Mouse (Mus musculus): ENCODE measurements at regions not wholly inside any gene's neighbourhood (a gene's known extent, or its start where the extent isn't known, plus 50 kb on each side); places are given as distances from the start of the nearest gene placed in this dataset.

DNA sequence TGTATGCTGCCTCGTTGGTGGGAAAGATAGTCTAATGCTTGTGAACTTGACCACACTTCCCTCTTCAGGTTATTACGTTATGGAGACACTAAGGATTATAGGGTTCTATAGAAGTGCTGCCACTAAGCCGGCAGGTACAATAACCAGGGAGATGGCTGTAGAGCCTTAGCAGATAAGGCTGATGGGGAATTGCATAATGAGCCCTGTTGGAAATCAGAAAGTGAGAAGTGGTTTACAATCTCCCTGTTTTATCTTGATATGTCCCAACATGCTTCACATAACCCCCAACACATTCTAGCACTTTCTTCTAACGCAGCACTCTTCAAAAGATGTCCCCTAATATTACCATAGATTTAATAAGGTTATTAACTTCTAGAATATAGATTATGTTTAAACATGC lies 241.2 kb downstream of the Hlx start:
- DNase-seq (ENCODE audit: low read depth): no peak
- TF ChIP-seq CTCF (IDR thresholded peaks at IDR 0.05; ENCODE audit: borderline replicate concordance, extremely low read depth, insufficient read depth, insufficient read length) (no peak), POLR2A (IDR thresholded peaks at IDR 0.05; ENCODE audit: borderline replicate concordance, extremely low read depth, insufficient read depth, insufficient read length, poor library complexity, severe bottlenecking) (no peak)

GRCm38 (mm10) chr1:184487409-184487808 lies 245.0 kb downstream of the Hlx start:
- TF ChIP-seq POLR2A (IDR thresholded peaks at IDR 0.05; ENCODE audit: borderline replicate concordance, extremely low read depth, insufficient read depth, insufficient read length, poor library complexity, severe bottlenecking): no peak
- no peak for TF ChIP-seq CTCF (IDR thresholded peaks at IDR 0.05; ENCODE audit: borderline replicate concordance, extremely low read depth, insufficient read depth, insufficient read length)
- no peak for DNase-seq (ENCODE audit: low read depth)

GRCm38 (mm10) chr1:184484801-184485200 lies 247.6 kb downstream of the Hlx start:
- TF ChIP-seq CTCF (IDR thresholded peaks at IDR 0.05; ENCODE audit: borderline replicate concordance, extremely low read depth, insufficient read depth, insufficient read length): no peak
- TF ChIP-seq POLR2A (IDR thresholded peaks at IDR 0.05; ENCODE audit: borderline replicate concordance, extremely low read depth, insufficient read depth, insufficient read length, poor library complexity, severe bottlenecking): no peak
- DNase-seq (ENCODE audit: low read depth): no peak

GRCm38 (mm10) chr1:184483371-184483770 lies 249.0 kb downstream of the Hlx start:
- DNase-seq (ENCODE audit: low read depth): no peak
- TF ChIP-seq CTCF (IDR thresholded peaks at IDR 0.05; ENCODE audit: borderline replicate concordance, extremely low read depth, insufficient read depth, insufficient read length): no peak
- TF ChIP-seq POLR2A (IDR thresholded peaks at IDR 0.05; ENCODE audit: borderline replicate concordance, extremely low read depth, insufficient read depth, insufficient read length, poor library complexity, severe bottlenecking): no peak

- no peak for TF ChIP-seq CTCF (IDR thresholded peaks at IDR 0.05; ENCODE audit: borderline replicate concordance, extremely low read depth, insufficient read depth, insufficient read length)
- no peak for TF ChIP-seq POLR2A (IDR thresholded peaks at IDR 0.05; ENCODE audit: borderline replicate concordance, extremely low read depth, insufficient read depth, insufficient read length, poor library complexity, severe bottlenecking)
- no peak for DNase-seq (ENCODE audit: low read depth)
Observed at GRCm38 (mm10) chr1:184482026-184482425, 250.4 kb downstream of the Hlx start.

GRCm38 (mm10) chr1:184480571-184481220 lies 251.7 kb downstream of the Hlx start:
- DNase-seq (ENCODE audit: low read depth): no peak
- TF ChIP-seq POLR2A (IDR thresholded peaks at IDR 0.05; ENCODE audit: borderline replicate concordance, extremely low read depth, insufficient read depth, insufficient read length, poor library complexity, severe bottlenecking) (no peak), CTCF (IDR thresholded peaks at IDR 0.05; ENCODE audit: borderline replicate concordance, extremely low read depth, insufficient read depth, insufficient read length) (no peak)

DNA sequence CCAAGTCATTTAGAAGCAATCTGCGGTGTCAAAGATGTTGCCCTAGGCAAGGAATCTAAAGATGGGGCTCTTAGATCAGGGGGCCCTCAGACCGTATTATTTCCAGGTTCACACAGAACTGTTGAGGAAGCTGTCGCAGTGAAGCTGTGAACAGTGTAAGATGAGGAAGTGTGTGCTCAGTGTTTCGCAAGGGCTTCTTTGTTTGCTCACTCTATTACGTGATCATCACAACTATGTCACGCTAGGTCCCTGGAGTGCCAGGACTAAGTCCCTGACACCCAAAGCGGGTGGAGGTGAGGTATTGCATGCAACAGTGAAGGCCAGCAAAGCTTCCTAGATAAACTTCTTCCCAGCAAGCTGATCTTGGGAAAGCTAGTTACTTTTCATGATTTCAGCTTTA lies 254.4 kb downstream of the Hlx start:
- DNase-seq (ENCODE audit: low read depth): no peak
- no peak for TF ChIP-seq POLR2A (IDR thresholded peaks at IDR 0.05; ENCODE audit: borderline replicate concordance, extremely low read depth, insufficient read depth, insufficient read length, poor library complexity, severe bottlenecking)
- TF ChIP-seq CTCF (IDR thresholded peaks at IDR 0.05; ENCODE audit: borderline replicate concordance, extremely low read depth, insufficient read depth, insufficient read length): no peak

DNA sequence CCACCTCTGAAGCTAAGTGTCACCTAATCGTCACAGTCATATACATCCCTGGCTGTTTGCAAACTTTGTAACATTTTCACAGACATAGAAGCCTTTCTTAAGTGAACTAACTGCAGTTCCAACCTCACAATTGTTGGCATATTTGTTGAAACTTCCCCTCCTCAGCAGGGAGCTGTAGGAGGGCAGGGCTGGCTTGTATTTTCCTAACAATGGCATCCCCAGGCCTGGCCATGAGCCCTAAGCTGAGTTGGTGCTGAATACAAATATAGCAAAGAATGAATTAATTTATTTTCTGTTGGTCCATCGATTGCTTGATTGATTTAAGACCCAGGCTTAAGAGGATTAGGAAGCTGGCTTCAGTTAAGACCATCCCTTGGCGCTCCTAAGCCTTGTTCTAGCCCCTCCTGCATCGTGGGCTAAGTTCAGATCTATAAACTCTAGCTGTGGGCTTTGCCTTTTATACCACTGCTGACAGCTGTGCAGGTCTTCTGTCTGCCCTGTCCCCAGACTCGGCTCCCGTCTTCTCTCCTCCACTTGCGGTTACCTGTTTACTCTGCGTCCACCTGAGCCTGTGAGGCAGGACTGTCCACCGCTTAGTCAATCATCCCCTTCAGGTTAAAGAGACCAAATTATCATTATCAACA lies 269.8 kb downstream of the Hlx start:
- TF ChIP-seq CTCF (IDR thresholded peaks at IDR 0.05; ENCODE audit: borderline replicate concordance, extremely low read depth, insufficient read depth, insufficient read length) (no peak), POLR2A (IDR thresholded peaks at IDR 0.05; ENCODE audit: borderline replicate concordance, extremely low read depth, insufficient read depth, insufficient read length, poor library complexity, severe bottlenecking) (no peak)
- DNase-seq (ENCODE audit: low read depth): peak; percentile 44

DNA sequence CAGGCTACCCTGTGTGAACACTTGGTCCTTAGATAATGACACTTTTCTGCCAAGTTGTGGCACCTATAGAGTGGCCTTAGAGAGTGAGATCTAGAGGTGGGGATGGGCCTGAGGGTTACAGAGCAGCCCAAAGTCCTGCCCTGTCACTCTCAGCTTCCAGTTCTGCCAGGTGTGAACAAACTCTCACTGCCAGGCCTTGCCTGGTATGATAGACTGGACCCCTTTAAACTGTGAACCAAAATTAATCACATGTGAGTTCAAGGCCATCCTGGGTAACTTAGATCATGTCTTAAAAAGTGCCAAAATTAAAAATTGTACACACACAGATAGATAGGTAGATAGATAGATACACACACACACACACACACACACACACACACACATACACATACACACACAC lies 271.0 kb downstream of the Hlx start:
- no peak for TF ChIP-seq POLR2A (IDR thresholded peaks at IDR 0.05; ENCODE audit: borderline replicate concordance, extremely low read depth, insufficient read depth, insufficient read length, poor library complexity, severe bottlenecking)
- no peak for TF ChIP-seq CTCF (IDR thresholded peaks at IDR 0.05; ENCODE audit: borderline replicate concordance, extremely low read depth, insufficient read depth, insufficient read length)
- no peak for DNase-seq (ENCODE audit: low read depth)

GRCm38 (mm10) chr1:184456727-184457126 lies 275.7 kb downstream of the Hlx start:
- DNase-seq (ENCODE audit: low read depth): no peak
- no peak for TF ChIP-seq POLR2A (IDR thresholded peaks at IDR 0.05; ENCODE audit: borderline replicate concordance, extremely low read depth, insufficient read depth, insufficient read length, poor library complexity, severe bottlenecking)
- no peak for TF ChIP-seq CTCF (IDR thresholded peaks at IDR 0.05; ENCODE audit: borderline replicate concordance, extremely low read depth, insufficient read depth, insufficient read length)

DNA sequence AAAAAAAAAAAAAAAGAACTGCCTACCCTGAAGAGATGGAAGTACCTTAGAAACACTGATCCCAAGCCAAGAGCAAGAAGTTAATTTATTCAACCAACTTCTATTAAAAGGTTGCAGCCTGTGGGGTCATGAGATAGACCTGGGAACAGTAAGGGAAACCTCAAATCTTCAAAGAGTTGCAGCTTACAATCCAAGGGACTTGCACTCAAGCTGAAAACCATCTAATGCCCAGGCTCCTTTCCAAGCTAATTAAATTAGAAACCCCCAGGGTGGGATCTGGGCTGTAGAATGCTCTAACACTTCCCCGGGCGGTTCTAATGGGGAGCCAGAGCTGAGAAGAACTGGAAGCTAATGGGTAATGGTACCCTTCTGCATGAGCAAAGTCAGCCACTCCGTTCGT lies 278.0 kb downstream of the Hlx start:
- peak; percentile 29 for DNase-seq (ENCODE audit: low read depth)
- TF ChIP-seq CTCF (IDR thresholded peaks at IDR 0.05; ENCODE audit: borderline replicate concordance, extremely low read depth, insufficient read depth, insufficient read length) (no peak), POLR2A (IDR thresholded peaks at IDR 0.05; ENCODE audit: borderline replicate concordance, extremely low read depth, insufficient read depth, insufficient read length, poor library complexity, severe bottlenecking) (no peak)

DNA sequence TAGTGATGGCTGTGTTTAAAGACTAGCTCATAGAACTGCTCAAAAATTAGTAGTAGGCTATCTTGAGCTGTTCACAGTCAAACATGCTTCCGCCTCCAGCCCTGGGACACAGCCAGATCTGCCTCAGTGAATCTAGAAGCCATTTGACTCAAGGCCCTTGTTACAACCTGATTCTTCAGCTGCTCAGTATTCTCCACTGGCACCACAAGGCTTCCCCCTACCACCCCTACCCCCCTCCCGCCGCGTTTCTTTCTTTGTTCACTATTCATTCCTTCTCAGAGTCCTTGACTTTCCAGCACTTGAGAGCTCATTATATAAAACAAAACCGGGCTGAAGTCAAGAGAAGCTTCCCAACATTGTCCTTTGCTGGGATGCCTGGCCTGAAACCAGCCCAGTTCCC lies 278.7 kb downstream of the Hlx start:
- peak; percentile 51 for DNase-seq (ENCODE audit: low read depth)
- no peak for TF ChIP-seq POLR2A (IDR thresholded peaks at IDR 0.05; ENCODE audit: borderline replicate concordance, extremely low read depth, insufficient read depth, insufficient read length, poor library complexity, severe bottlenecking)
- TF ChIP-seq CTCF (IDR thresholded peaks at IDR 0.05; ENCODE audit: borderline replicate concordance, extremely low read depth, insufficient read depth, insufficient read length): no peak

All from brain, embryonic 14.5 days (tissue).